Mouse (Mus musculus) thymus, adult 2 months (tissue): ENCODE results near the gene Smyd1. TPM values are rescaled to one million over a fixed set of nuclear protein-coding genes. Genes with fewer than 3 reads are reported as not detected.

Experiments used
- DNase-seq: peaks from one replicate; pipeline ENCODE4 v3.0.0; 2021
- H3K27ac ChIP-seq: fragments of 200-500 bp; 2 replicates; pipeline ENCODE4 v1.5.1; 2012; ENCODE audit warnings: low read length, control low read depth; ENCODE audit not compliant: control insufficient read depth, insufficient read depth
- H3K27me3 ChIP-seq: fragments of 200-500 bp; 2 replicates; pipeline ENCODE4 v1.6.1; 2012; ENCODE audit warnings: mild to moderate bottlenecking, low read length, moderate library complexity, mixed read lengths; ENCODE audit not compliant: control insufficient read depth, insufficient read depth
- H3K36me3 ChIP-seq: fragments of 200-500 bp; 2 replicates; pipeline ENCODE4 v1.6.1; 2012; ENCODE audit warnings: mild to moderate bottlenecking, low read length, moderate library complexity; ENCODE audit not compliant: control insufficient read depth, insufficient read depth
- H3K4me1 ChIP-seq: fragments of 200-500 bp; replicated peaks from 2 replicates; pipeline ENCODE4 v1.6.1; 2012; ENCODE audit warnings: low read length; ENCODE audit not compliant: control insufficient read depth, insufficient read depth
- H3K4me3 ChIP-seq: fragments of 200-500 bp; 2 replicates; pipeline ENCODE4 v1.5.1; 2012; ENCODE audit warnings: mild to moderate bottlenecking, low read length, control low read depth, moderate library complexity; ENCODE audit not compliant: control insufficient read depth, insufficient read depth
- CTCF ChIP-seq: fragments of 200-500 bp; IDR thresholded peaks from 2 replicates; pipeline ENCODE4 v1.5.1; 2012; ENCODE audit warnings: mild to moderate bottlenecking, control low read depth, low read length, moderate library complexity, borderline replicate concordance; ENCODE audit not compliant: control insufficient read depth, poor library complexity, insufficient read depth; ENCODE audit errors: extremely low read depth
- POLR2A ChIP-seq: fragments of 200-500 bp; IDR thresholded peaks from 2 replicates; pipeline ENCODE4 v1.6.1; 2012; ENCODE audit warnings: mild to moderate bottlenecking, low read length, control low read depth, moderate library complexity; ENCODE audit not compliant: control insufficient read depth, poor library complexity, insufficient read depth; ENCODE audit errors: extremely low read depth
- WGBS: fragments of 180-500 bp; shearing (Covaris S2); methylation state at CpG from one replicate; pipeline ENCODE4 v1.1.7; 2018; 5-methylcytosine and 5-hydroxymethylcytosine counted together
- polyA plus RNA-seq: library from polyadenylated mRNA; depleted of rRNA; stranded (reverse); fragments of >200 nt; gene quantifications from 2 replicates; pipeline ENCODE4 v1.2.3, GENCODE M21; 2012

Gene Smyd1
- polyA plus RNA-seq, 1 experiment = 15.1 TPM

DNA sequence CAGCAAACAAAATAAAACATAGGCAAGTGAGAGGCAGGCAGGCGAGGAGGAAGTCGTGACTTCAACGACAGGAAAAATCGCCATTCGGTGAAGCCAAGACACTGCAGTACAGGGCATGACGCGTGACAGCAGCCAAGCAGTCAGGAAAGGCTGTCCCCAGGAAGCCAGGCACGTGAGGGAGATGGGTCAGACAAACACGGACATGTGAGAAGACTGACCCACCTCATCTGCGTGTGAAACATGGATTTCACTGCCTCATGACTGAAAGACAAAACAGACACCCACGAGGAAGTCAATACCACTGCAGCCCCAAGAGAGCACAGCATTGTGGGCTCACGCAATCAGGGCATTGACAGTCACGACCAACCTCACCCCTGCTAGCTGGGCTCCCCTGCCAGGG, 86.9 kb downstream of the Smyd1 start:
- H3K4me1 ChIP-seq = no peaks in the 10 kb centered on the region
- no peak overlapping the region for H3K27ac ChIP-seq
- DNase-seq = no peak
- H3K4me3 ChIP-seq = no peak overlapping the region
- no peak for TF ChIP-seq CTCF
- no peak for TF ChIP-seq POLR2A
- WGBS = 69% methylated on average over 13 of the region's 13 CpGs
- no peaks in the 10 kb centered on the region for H3K27me3 ChIP-seq
- no peaks in the 10 kb centered on the region for H3K36me3 ChIP-seq

DNA sequence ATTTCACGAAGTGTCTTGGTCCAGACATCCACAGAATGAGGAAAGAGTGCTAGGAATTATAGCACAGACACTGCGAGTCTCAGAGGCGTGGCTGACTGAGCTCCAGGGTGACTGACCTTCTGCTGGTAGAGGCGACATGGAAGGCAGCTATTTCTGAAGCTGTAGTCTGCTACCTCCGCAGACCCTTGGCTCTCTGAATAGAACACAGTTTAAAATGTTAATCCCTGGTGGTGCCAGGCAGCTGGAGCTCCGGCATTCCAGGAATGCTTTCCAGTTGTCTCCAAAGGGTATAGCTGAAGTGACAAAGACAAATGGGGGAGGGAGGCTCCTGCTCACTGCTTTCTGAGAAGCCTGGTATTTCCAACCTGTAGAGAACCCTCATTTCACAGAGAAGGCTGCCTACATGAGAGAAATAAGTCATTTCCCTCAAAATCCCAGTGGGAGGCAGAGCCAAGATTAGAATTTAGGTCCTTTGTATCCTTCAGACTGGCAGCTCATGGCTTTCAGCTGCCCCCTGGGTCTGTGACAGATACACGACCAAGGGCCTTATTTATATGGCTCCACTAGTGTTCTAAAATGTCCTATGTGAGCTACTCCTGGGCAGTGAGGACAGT, 94.8 kb downstream of the Smyd1 start:
- Histone ChIP-seq H3K4me1 (no peaks in the 10 kb centered on the region), H3K27ac (no peak overlapping the region), H3K4me3 (no peak overlapping the region), H3K27me3 (no peaks in the 10 kb centered on the region), H3K36me3 (no peaks in the 10 kb centered on the region)
- WGBS = 90% methylated on average over 7 of the region's 7 CpGs
- DNase-seq = no peak
- TF ChIP-seq POLR2A (no peak), CTCF (no peak)

GRCm38 (mm10) chr6:71226544-71226943, 95.5 kb downstream of the Smyd1 start:
- Histone ChIP-seq H3K4me1 (no peaks in the 10 kb centered on the region), H3K27me3 (no peaks in the 10 kb centered on the region), H3K4me3 (no peak overlapping the region), H3K27ac (no peak overlapping the region), H3K36me3 (no peaks in the 10 kb centered on the region)
- 95% methylated on average over 6 of the region's 6 CpGs for WGBS
- TF ChIP-seq CTCF (no peak), POLR2A (no peak)
- DNase-seq = no peak

DNA sequence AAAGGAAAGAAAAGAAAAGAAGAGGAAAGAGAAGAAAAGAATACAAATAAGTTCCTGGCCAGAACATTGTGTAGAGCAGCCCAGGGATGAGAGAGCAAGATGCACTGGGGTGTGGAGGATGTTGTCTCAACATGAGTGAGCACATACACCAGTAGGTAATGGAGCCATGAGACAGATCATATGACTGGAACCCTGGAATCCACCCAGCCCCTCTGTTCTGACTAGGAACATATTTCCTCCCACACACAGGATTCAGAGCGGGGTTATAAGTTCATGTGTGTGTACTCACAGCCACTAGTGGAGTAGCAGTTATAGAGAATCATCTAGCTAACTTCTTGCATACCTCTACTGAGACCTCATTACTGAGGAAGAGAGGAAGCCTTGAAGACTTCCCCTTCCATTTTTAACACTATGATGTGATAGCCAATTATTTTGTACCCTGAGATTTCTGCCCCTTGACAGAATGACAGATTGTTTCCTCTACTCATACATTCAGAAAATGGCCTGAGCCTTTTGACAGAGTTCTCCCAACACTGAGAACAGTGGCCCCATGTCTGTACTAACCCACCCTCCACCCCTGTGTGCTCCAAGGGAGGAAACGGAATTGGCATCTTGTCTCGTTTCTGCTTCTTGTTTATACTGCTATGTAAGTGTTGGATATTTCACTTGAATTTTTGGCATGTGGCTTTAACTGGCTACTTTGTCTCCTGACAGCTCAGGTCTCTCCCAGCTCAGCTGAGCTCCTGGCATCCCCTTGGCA, 97.7 kb downstream of the Smyd1 start:
- 58% methylated on average over 3 of the region's 3 CpGs for WGBS
- Histone ChIP-seq H3K36me3 (no peaks in the 10 kb centered on the region), H3K27me3 (no peaks in the 10 kb centered on the region), H3K4me3 (no peak overlapping the region), H3K4me1 (no peaks in the 10 kb centered on the region), H3K27ac (no peak overlapping the region)
- no peak for TF ChIP-seq CTCF
- no peak for TF ChIP-seq POLR2A
- DNase-seq = no peak

DNA sequence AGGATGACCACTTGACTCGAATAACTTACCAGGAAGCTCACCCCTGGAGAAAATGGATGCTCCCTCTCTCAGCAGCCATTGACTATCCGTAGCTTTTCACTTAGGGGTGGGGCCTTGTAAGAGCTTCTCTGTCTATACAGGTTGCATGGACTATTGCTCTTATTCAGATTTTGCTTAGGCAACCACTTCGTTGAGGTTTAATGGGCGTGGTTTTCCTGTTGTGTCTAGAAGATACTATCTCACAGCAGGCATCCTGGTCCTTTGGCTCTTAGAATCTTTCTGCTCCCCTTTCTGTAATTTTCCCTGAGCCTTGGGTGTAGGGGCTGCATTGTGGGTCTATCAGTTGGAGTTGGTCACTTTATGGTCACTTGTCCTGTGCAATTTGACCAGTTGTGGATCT, 100.5 kb downstream of the Smyd1 start:
- Histone ChIP-seq H3K27ac (no peak overlapping the region), H3K36me3 (no peaks in the 10 kb centered on the region), H3K4me3 (no peak overlapping the region), H3K4me1 (no peaks in the 10 kb centered on the region), H3K27me3 (no peaks in the 10 kb centered on the region)
- no peak for DNase-seq
- WGBS = 36% methylated on average over 4 of the region's 4 CpGs
- TF ChIP-seq CTCF (no peak), POLR2A (no peak)

GRCm38 (mm10) chr6:71212471-71212870, 109.6 kb downstream of the Smyd1 start:
- Histone ChIP-seq H3K4me1 (no peaks in the 10 kb centered on the region), H3K36me3 (no peaks in the 10 kb centered on the region), H3K4me3 (no peak overlapping the region), H3K27ac (no peak overlapping the region), H3K27me3 (no peaks in the 10 kb centered on the region)
- WGBS = 97% methylated on average over 3 of the region's 3 CpGs
- TF ChIP-seq POLR2A (no peak), CTCF (no peak)
- DNase-seq = no peak

GRCm38 (mm10) chr6:71211917-71212316, 110.1 kb downstream of the Smyd1 start:
- H3K36me3 ChIP-seq = no peaks in the 10 kb centered on the region
- TF ChIP-seq POLR2A (no peak), CTCF (no peak)
- no peak for DNase-seq
- no peak overlapping the region for H3K27ac ChIP-seq
- 74% methylated on average over 7 of the region's 7 CpGs for WGBS
- H3K4me1 ChIP-seq = no peaks in the 10 kb centered on the region
- H3K27me3 ChIP-seq = no peaks in the 10 kb centered on the region
- no peak overlapping the region for H3K4me3 ChIP-seq

DNA sequence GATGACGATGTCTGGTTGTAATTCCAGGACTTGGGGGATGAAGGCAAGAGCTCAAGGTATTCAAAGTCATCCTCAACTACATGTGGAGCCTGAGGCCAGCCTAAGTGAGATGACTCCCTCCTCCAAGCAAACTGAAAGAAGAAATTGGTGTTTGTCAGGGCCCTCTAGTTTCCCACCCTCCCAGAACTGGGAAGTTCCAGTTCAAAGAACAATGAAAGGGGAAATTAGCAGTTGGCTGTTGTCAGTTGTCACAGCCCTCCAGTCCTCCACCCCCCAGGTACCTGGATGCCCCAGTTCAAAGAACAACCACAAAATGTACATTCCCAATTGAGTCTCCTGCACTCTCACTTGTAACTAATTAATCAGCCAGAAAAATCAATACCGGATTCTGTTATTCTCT, 113.3 kb downstream of the Smyd1 start:
- no peaks in the 10 kb centered on the region for H3K4me1 ChIP-seq

More for the DNA sequence above, 113.3 kb downstream of the Smyd1 start:
- 97% methylated on average over 2 of the region's 2 CpGs for WGBS
- Histone ChIP-seq H3K27me3 (no peaks in the 10 kb centered on the region), H3K4me3 (no peak overlapping the region), H3K27ac (no peak overlapping the region), H3K36me3 (no peaks in the 10 kb centered on the region)
- TF ChIP-seq CTCF (no peak), POLR2A (no peak)
- DNase-seq = no peak
